Mouse (Mus musculus): ENCODE data around the gene Col20a1.

Col20a1 gene

DNA sequence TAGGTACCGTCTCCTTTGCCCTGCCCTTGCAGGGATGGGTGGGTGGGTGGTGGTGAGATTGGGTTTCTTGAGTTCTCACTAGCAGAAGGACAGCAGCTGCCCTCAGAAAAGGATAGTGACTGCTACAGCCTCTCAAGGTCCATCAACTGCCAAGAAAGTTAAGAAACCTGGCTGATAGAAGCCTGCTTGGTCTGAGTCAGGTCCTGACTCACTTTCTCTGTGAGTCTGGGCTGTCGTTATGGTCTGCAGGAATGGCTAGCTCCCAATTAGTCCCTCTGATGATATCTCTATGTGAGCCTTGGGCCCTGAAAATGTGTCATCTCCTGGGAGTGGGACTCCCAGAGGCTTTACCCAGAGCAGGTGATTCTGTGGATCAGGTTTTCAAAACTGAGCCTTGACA is 8.0 kb downstream of the Col20a1 start:
- DNase-seq (ENCODE audit: low spot score in 2 of 2): no peak

DNA sequence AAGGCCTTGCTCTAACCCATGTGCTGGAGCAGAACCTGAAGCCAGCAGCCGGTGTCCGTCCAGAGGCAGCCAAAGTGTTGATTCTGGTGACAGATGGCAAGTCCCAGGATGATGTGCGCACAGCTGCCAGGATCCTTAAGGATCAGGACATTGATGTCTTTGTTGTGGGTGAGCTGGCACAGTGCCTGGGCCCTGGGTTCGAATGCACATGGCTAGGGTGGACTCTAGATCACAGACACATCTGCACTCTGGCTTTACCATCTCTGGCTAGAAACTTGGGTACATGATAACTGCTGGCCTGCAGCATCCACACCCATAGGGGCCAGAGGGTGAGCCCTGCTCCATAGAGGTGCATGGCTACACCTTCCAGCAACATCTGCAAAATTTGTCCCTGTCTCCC is 9.1 kb downstream of the Col20a1 start:
- DNase-seq (ENCODE audit: low spot score in 2 of 2): no peak

DNA sequence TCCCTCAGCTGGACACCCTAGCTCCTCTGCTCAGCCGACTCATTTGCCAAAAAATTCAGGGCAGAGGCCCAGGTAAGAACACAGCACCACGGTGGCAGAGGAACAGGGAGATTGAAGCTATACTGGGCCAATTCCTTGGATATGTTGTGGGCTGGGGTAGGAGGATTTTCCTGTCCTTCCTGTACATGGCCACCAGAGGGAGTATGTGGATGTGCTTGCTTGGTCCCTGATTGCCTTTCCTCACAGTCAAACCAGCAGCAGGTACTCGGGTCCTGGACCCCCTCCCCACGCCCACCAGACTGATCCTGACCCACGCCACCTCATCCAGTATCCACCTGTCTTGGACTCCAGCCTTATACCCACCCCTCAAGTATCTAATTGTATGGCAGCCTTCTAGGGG is 10.1 kb downstream of the Col20a1 start:
- DNase-seq (ENCODE audit: low spot score in 2 of 2): no peak

DNA sequence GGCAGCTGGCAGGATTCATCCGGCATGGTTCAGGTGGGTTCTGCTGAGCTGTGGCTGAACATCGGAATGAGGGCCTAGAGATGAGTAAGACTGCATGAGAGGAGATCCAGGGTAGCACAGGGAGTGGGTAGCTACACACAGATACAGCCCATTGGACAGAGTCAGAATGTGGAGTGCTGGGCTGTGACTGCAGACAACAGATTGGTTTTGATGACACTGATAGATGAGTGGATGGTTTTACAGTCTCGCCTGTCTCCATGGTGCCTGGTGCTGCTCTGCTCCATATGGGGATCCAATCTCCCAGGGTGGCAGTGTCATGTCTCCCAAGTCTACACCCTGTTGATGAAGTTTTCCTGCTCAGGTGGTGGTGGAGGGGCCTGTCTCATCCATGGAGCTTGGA is 10.6 kb downstream of the Col20a1 start:
- no peak for DNase-seq (ENCODE audit: low spot score in 2 of 2)

DNA sequence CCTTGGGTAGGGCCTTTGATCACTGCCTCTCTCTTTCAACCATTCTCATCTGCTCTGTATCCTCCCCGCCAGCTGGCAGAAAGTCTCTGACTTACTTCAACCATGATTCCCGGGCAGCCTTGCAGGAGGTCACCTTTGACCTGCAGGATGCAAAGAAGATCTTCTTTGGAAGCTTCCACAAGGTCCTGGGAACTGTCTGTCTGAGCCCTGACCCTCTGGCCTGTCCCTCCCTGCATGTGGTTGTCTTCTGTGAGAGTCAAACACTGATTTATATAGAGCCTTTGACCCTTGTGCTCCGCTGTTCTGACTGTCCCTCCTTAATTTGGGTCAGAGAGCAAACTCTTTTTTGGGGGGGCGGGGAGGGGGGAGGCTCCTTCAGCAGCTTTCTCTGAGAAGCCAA is 20.7 kb downstream of the Col20a1 start:
- DNase-seq (ENCODE audit: low spot score in 2 of 2): no peak

DNA sequence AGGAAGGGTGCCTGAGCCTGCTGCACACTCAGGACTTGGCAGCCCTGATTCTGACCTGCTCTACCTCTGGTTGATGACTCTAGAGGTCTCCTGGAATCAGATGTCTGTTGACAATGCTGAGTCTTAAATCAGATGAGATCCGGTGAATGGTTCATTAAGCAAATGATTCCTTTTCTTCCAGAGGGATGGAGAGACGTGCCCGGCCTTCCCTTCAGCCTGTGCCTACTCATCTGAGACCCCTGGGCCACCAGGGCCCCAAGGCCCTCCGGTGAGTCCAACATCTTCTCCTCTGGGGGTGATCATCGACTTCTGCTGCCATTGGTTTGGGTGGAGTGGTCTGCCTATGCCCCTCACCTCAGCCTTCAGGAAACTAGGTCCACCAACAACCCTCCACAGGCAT is 22.0 kb downstream of the Col20a1 start:
- no peak for DNase-seq (ENCODE audit: low spot score in 2 of 2)

DNA sequence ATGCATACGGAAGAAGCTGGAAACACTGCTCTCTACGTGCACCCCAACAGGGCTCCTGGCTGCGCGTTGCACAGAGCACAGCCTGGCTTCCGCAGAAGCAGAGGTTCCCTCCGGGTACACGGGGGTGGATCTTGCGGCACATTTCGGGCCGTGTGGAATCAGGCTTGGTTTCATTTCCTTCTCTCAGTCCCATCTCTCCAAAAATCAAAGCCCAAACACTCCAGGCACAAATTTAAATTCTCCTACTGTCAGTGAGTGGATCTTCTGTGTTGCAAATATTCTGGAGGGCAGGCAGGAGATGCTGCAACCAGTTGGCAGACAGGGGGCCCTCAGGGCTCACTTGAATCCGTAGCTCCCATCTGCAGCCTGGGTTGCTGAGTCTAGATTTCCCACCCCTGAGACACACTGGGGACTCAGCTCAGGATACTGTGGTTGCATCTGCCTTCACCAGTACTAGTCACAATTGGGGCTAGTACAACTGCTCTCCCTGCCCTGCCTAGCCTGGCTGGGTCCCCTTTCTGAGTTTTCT is 45.1 kb downstream of the Col20a1 start:
- DNase-seq (ENCODE audit: low spot score in 2 of 2): no peak

DNA sequence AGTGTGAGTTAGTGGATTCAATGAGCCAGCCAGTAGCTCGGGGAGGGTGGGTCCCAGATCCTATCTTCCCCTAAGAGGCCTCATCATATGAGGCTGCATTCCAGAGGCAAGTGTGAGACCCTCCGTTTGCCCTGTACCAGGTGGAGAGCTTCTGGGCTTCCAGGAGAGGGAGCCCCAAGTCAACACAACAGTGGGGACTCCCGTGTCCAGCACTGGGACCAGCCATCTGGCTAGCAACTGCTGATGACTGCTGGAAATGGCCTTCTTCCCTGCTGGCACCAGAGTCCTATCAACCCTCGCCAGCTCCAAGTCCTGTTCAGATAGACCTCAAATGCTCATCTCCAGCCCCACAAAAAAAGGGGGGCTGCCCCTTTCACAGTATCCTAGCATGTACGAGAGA is 46.1 kb downstream of the Col20a1 start:
- no peak for DNase-seq (ENCODE audit: low spot score in 2 of 2)

DNA sequence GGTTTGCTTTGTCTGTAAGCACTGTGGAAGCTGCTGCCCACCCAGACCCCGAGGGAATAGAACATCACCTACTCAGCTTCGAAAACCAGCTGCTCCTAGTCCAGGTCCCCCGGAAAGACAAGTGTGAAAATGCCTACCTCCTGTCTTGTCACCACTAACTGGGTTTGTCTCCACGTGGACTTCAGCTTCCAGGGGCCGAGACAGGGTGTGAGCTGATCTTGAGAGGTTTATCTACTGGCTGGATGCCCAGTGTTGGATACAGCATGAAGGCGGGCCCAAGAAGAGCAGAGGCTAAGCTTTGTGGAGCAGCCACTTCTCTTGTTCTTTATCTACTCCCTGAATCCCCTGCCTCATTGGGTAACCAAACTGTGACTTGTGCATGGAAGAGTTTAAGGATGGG is 47.0 kb downstream of the Col20a1 start:
- DNase-seq (ENCODE audit: low spot score in 2 of 2): no peak

DNA sequence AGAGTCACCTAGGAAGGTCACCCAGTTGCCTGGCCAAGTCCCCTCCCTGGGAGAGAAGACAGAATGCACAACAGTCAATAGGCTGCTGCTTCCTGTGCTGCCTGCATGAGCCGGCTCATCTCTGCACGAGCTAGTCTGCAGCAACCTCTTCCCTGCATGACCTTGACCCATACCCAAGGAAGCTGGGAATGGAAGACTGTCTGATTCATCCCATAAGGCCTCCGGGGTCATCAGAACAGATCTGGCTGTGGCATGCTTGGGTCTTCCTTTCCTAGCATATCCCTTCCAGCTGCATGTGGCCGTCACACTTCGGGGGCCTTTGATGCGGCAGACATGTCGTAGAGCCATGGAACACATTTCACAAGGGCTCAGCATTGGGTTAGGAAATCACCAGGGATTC is 48.9 kb downstream of the Col20a1 start:
- no peak for DNase-seq (ENCODE audit: low spot score in 2 of 2)

DNA sequence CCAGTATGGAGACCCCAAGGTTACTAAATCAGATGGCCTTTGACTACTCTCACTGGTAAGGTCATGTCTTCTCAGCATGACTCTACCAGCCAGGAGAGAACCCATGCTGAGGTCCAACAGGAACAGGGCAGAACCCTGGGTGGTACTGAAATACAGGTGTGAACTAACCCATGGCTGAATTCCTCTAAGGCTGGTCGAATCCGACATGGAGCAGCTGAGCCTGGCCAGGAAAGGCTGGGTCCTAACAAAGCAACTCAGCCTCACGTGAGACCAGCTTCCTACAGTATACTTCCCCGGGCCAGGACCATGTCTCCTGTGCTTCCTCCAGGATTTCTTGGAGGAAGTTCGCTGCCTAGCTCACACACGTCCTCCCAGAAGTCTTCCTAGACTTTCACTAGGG is 50.2 kb downstream of the Col20a1 start:
- no peak for DNase-seq (ENCODE audit: low spot score in 2 of 2)

DNA sequence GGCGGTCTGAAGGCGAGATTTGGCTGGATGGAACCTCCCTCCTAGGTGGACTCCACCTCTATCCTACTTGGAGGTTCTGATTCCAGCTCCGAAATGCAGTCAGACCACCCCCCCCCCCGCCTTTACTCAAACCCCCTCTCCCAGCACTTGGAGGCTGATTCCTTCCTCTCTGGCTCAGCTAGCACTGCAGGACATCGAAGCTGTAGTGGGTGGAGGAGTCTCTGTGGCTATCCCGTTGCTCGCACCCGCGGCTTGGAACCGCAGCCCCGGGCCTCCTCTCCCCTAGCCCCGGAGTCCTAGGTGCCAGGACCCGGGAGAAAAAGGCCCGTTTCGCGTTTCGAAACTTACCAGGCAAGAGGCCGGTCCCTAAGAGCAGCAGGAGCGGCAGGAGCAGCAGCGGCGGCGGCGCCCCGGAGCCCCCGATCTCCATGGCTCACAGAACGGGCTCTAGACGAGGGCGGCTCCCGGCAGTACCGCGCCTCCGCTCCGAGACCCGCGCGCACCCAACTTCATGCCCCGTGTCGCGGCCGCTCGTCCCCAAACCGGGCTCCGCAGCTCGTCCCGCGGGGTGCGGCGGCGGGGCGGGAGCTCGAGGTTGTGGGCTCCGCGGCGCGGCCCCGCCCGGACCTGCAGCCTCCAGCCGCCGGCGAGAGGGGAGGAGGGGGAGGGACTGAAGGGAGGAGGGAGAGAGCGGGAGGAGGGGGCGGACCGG is 52.5 kb downstream of the Col20a1 start:
- DNase-seq (ENCODE audit: low spot score in 2 of 2): no peak

DNA sequence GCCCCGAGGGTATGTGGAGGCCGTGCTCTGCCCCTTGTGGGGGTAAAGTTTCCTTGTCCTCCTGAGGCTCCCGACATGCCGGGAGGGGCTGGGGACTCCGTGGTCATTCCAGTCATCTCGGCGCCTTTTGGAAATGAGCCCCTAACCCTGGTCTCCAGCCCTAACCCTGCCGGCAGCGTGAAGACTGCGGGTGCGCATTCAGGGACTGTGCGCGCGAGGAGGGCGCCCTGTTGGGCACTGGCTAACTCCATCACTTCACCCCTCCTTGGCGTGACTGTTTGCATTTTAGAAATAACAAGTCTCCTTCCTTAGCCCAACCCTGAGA is 53.0 kb downstream of the Col20a1 start:
- DNase-seq (ENCODE audit: low spot score in 2 of 2): no peak

DNA sequence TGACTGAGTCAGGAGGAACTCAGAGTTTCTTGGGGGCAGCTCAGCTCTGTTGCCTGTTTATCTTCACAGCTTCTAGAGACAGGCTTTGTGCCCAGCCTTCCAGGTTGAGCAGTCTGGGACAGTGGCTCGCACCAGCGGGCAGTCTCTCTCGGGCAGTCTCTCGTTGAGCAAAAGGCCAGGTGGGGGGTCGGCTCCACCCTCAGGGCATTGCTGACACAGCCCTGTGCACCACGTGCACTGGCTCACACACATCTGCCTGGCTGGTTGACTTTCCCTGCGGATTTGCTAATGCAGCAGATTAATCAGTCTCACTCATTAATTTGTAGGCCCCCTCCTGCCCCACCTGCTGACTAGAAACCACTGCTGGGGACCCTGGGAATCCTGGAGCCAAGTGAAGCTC is 55.6 kb downstream of the Col20a1 start:
- no peak for DNase-seq (ENCODE audit: low spot score in 2 of 2)

DNA sequence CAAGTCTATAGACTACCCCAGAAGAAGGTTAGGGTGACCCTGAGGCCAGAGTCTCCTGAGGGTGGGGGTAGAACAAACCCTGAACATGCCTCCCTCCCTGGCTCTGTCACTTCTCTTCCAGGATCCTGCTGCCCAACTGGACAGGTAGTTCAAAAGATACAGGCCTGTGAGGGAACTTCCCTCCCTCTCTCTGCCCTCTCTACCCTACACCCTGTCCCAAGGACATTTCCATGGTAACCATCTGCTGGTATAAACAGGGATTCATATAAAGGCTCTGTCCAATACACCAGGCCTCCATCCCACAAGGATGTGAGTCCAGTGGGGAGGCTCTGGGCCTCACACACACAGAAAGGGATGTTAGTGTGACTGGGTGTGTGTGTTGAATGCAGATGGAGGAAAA is 56.0 kb downstream of the Col20a1 start:
- no peak for DNase-seq (ENCODE audit: low spot score in 2 of 2)

DNA sequence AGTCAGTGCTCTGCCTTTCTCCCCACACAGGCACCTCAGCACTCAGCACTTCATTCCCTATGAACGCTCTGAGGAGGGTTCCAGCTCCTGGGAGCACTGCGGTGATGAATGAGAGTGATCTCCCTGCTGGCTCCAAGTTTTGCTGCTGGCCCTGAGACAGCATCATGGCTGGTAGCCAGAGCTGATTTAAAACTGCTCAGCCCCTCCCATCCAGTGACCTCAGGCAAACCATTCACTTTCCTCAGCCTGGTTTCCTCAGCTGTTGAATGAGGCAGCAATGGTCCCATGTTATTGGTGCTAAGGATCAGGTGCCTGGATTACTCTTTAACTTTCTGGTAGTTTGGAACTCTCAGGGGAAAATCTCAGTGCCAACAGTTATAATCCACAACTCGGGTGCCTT is 57.1 kb downstream of the Col20a1 start, which contains the start of gene Chrna4:
Chrna4 (minus strand) TSS at position 110 of the 400 bp plus-strand sequence.
- DNase-seq (ENCODE audit: low spot score in 2 of 2): no peak

DNA sequence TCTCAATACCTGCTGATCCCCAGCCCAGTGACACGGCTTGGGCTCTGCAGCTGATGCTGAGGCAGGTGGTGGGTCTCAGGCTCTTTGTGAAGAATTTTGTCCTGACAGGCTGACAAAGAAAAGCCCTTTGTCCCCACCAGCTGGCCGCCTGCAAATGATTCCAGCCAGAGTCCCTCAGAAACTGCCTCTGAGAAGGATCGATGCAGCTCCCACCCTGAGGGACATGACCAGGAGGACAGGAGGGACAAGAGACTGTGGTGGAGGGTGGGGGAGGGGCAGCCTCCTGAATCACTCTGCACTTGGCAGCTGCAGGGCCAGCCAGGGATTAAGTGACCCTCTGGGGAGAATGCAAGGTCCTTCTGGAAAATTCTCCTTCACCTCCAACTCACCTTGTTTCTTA is 57.7 kb downstream of the Col20a1 start:
- no peak for DNase-seq (ENCODE audit: low spot score in 2 of 2)

DNA sequence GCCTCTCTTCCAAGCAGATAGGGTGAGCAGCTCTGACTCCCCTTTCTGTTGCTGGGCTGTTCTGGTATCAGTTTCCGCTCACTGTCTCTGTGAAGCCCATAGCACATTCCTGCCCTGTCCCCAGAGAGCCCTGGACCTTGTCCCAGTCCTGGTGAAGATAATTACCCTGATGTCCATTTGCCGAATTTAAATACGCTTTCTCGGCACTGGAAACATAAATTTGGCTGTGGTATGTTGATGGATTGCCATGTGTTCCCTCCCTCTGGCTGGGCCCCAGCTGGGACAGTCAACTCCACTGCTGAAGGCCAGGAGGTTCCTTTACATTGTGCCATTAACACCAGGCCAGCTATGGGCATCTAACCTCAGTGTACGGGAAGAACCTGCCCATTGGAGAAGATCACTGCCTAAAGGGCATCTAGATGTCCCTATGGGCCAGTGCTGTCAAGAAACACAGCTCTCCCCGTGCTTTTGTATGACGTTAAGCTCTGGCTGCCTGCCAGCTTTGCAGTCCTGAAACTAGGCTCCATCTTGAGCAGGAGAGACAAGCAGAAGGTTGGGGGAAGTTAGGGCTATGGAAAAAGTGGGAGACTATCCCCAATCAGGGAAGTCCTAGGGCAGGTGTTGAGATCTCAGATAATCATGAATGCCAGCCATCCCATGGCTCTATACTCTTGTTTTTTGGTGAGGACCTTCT is 62.1 kb downstream of the Col20a1 start:
- no peak for DNase-seq (ENCODE audit: low spot score in 2 of 2)

DNA sequence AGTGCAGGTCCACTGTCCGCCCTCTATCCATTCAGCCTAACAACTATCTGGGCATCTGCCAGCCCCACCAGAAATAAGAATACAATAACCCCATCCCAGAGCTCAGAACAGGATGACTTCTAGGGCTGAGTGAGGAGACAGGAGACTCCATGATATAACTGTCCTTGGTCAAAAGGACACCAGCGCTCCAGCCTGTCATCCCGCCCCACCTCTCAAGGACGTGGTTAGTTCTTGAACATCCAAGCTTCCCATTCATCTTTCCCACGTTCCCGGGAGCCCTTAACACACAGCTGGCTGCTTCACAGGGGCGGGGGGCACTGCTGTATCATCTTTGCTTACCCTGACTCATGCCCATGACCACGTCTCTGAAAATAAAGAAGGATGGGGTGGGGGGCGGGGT is 62.7 kb downstream of the Col20a1 start:
- DNase-seq (ENCODE audit: low spot score in 2 of 2): no peak

DNA sequence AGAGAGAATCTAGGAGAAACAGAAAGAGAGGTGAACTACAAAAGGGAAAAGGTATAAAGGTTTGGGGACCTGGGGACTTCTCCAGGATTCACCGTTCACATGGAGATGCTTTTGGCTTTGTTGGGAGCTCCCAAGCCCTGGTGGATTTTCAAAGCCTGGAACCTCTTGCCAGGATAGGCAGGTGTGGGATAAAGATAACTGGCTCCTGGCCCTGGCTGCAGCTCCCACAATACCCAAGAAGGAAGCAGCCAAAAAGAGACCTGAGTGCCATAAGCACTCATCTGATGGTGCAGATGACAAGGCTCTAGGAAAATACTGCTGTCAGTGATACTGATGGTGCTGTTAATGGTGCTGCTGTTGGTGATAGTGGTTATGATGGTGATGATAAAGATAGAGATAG is 65.8 kb downstream of the Col20a1 start:
- DNase-seq (ENCODE audit: low spot score in 2 of 2): no peak

DNA sequence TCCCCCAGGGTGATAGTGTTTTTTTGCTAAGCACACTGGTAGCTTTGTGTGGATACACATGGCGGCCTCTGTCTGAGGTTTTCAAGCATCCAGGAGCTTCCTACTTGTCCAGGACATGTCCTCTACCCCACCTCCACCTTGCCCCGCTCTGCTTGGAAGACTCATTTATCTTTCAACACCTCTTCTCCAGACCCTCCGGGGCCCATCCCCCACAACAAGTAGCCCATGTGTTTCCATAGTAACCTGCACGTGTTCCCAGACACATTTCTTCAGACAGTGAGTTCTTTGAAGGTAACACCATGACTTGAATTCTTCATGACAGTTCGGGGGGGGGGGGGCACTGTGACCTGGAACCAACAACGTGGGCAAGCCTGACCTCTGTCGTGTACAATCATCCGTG is 71.0 kb downstream of the Col20a1 start:
- no peak for DNase-seq (ENCODE audit: low spot score in 2 of 2)

DNA sequence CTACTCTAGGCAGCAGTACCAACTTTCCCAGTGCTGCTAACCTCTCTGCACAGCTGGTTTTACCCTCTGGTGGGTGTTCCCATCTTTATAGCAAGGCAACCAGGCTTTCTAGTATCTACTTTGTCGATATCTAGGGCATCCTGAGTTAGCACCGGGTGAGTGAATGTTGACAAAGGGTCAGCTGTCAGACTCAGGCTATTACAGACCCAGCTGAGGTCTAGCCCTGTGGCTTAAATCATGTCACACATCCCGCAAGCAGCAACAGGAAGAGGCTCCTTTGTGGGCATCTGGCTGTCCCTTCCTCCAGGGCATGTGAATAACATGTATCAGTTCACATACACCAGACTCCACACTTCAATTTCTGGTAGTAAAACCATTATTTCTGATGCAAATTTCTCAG is 71.9 kb downstream of the Col20a1 start:
- no peak for DNase-seq (ENCODE audit: low spot score in 2 of 2)

DNA sequence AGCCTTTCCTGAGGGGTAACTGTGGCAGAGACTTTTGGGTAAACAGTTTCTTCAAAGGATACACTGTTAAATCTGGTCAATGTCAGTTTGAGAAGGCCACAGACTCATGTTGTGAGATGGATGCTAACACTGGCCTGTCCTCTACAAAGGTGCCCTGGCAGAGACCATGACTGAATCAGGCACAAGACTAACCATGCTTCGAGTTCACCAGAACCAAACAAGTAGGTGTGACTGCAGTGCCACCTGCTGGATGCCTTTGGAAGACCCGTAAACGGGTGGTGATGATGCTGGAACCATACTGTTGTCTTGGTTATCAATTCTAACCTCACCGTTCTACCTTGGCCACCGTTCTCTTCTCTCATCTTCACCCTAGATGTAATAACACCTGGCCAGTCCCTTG is 73.8 kb downstream of the Col20a1 start:
- peak; percentile 48 to 81 for DNase-seq (ENCODE audit: low spot score in 2 of 2)

DNA sequence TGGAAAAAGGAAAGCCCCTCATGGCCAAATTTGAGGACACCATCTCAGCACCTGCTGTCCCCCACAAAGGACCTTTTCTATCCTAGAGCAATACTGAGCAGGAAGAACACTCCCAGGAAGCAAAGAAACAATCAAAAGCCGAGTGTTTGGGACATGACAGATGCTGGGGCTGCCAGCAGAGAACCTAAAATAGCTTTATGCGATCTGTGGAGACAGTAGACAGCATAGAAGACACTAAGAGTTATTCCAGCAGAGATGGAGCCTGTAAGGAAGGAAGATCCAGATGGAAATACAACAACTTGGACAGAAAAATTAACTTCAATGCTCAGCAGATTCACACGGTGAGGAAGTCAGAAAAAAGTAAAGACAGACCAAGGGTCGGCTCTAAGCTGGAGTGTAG is 79.5 kb downstream of the Col20a1 start:
- no peak for DNase-seq (ENCODE audit: low spot score in 2 of 2)
